Mouse (Mus musculus): ENCODE measurements around the gene Mterf2. TPM values are rescaled to one million over a fixed set of nuclear protein-coding genes. Genes with fewer than 3 reads are reported as not detected.

The Mterf2 gene
- total RNA-seq, 2 experiments from 2014 or later, result 23.9 to 24.5 TPM

Other genes with a start within 250 kb of the Mterf2 start
- 10 to 100 TPM; 37.8 to 42.2 TPM for gene Ric8b, start 210.4 kb downstream of the Mterf2 start, total RNA-seq (2021)
- gene Fhl4, start 25.5 kb downstream of the Mterf2 start, total RNA-seq (2021), result under 1 TPM; 0.31 to 0.50 TPM
- gene Tmem263, start 25.4 kb downstream of the Mterf2 start, total RNA-seq (2021), result 10 to 100 TPM; 14.7 to 15.6 TPM
- 10 to 100 TPM in 1 of 2 experiments, 1 to 10 TPM in 1; 9.2 to 10.8 TPM for gene Cry1, start 57.0 kb upstream of the Mterf2 start, total RNA-seq (2021)